Mouse (Mus musculus) ES-E14 (cell line): ENCODE measurements around the gene Zbtb34.

Source experiments
- CHD2 ChIP-seq: IDR thresholded peaks from 2 replicates; pipeline ENCODE4 v1.6.1; 2014; ENCODE audit warnings: mild to moderate bottlenecking, low read depth, low read length, inconsistent platforms
- HCFC1 ChIP-seq: IDR thresholded peaks from 2 replicates; pipeline ENCODE4 v1.6.1; 2012; ENCODE audit warnings: low read length, inconsistent platforms, borderline replicate concordance; ENCODE audit not compliant: insufficient read depth
- MAFK ChIP-seq: IDR thresholded peaks from 2 replicates; pipeline ENCODE4 v1.6.1; 2014; ENCODE audit warnings: mild to moderate bottlenecking, low read depth, low read length, inconsistent platforms; ENCODE audit not compliant: insufficient read depth
- ZC3H11A ChIP-seq: IDR thresholded peaks from 2 replicates; pipeline ENCODE4 v1.6.1; 2012; ENCODE audit warnings: low read depth, mild to moderate bottlenecking, inconsistent platforms, low read length, borderline replicate concordance
- ZNF384 ChIP-seq: IDR thresholded peaks from 2 replicates; pipeline ENCODE4 v1.6.1; 2012; ENCODE audit warnings: low read depth, low read length, inconsistent platforms

DNA sequence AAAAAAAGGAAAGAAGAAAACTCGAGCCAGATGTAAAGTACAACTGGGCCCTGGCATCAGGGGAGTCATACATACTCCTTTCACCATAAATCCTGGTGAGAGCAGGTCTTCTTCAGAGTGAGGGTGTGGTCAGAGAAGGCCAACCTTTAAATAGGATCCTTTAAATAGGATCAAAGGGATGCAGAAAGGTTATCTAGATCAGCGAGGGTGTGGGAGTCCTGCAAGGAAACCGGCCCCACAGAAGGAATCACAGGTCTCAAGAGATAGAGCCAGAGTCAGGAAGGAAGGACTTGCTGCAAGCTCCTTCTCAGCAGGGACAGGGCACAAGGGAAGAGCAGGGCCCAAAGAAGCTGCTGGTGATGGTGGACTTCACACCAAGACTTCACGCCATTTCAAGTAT lies 13.7 kb downstream of the Zbtb34 start:
- no peak for TF ChIP-seq MAFK
- TF ChIP-seq HCFC1, result no peak
- no peak for TF ChIP-seq CHD2
- no peak for TF ChIP-seq ZNF384
- TF ChIP-seq ZC3H11A, result no peak
